Mouse (Mus musculus) midbrain, embryonic 10.5 days (tissue): ENCODE data around the gene Csgalnact2. TPM values are rescaled to one million over a fixed set of nuclear protein-coding genes. Genes with fewer than 3 reads are reported as not detected.

Source experiments
- DNase-seq: peaks from one replicate; pipeline ENCODE4 v3.0.0-alpha.2; 2017; ENCODE audit warnings: low spot score
- H3K27ac ChIP-seq: fragments of 300-500 bp; sonication (generic); replicated peaks from 2 replicates; pipeline ENCODE4 v1.5.1; 2016; ENCODE audit warnings: mild to moderate bottlenecking
- H3K27me3 ChIP-seq: fragments of 300-500 bp; sonication (generic); 2 replicates; pipeline ENCODE4 v1.6.1; 2016; ENCODE audit warnings: low read depth, mild to moderate bottlenecking; ENCODE audit not compliant: poor library complexity, severe bottlenecking
- H3K36me3 ChIP-seq: fragments of 300-500 bp; sonication (generic); 2 replicates; pipeline ENCODE4 v1.6.1; 2016; ENCODE audit warnings: mild to moderate bottlenecking, moderate library complexity
- H3K4me1 ChIP-seq: fragments of 300-500 bp; sonication (generic); 2 replicates; pipeline ENCODE4 v1.6.1; 2016
- H3K4me3 ChIP-seq: fragments of 300-500 bp; sonication (generic); 2 replicates; pipeline ENCODE4 v1.5.1; 2016; ENCODE audit warnings: mild to moderate bottlenecking, moderate library complexity
- H3K9me3 ChIP-seq: fragments of 300-500 bp; sonication (generic); replicated peaks from 2 replicates; pipeline ENCODE4 v1.6.1; 2016; ENCODE audit warnings: mild to moderate bottlenecking
- WGBS: fragments of 180-500 bp; shearing (Covaris S2); methylation state at CpG from one replicate; pipeline ENCODE4 v1.1.7; 2016; 5-methylcytosine and 5-hydroxymethylcytosine counted together
- microRNA-seq: library from miRNA; unstranded; fragments of <30 nt; microRNA quantifications from one replicate; pipeline ENCODE4, GENCODE M21; 2017
- polyA plus RNA-seq: library from polyadenylated mRNA; unstranded; fragments of >200 nt; fragmentation: Nextera tagmentation; extraction: Ambion mirVana; gene quantifications from 2 replicates; pipeline ENCODE4 v1.2.1, GENCODE M21; 2016

Csgalnact2 gene
- polyA plus RNA-seq, 1 experiment from 2014 or later = 6.5 TPM

GRCm38 (mm10) chr6:118066199-118067081, 72.5 kb downstream of the Csgalnact2 start:
- 2% methylated on average over 40 of the region's 40 CpGs for WGBS
- peaks cover 49% of the 10 kb centered on the region for H3K27me3 ChIP-seq
- no peaks in the 10 kb centered on the region for H3K36me3 ChIP-seq
- H3K9me3 ChIP-seq = no peaks in the 10 kb centered on the region
- H3K27ac ChIP-seq = peak overlapping the region; percentile 61
- DNase-seq = peak; percentile 47
- H3K4me3 ChIP-seq = peak overlapping the region; percentile 59
- peaks cover 22% of the 10 kb centered on the region for H3K4me1 ChIP-seq

GRCm38 (mm10) chr6:118065837-118066198, 73.1 kb downstream of the Csgalnact2 start:
- Histone ChIP-seq H3K4me1 (peaks cover 22% of the 10 kb centered on the region), H3K27ac (peak overlapping the region; percentile 61), H3K36me3 (no peaks in the 10 kb centered on the region), H3K4me3 (peak overlapping the region; percentile 59), H3K9me3 (no peaks in the 10 kb centered on the region), H3K27me3 (peaks cover 49% of the 10 kb centered on the region)
- DNase-seq = no peak
- WGBS = 2% methylated on average over 12 of the region's 12 CpGs

GRCm38 (mm10) chr6:118064968-118065530, 73.9 kb downstream of the Csgalnact2 start:
- Histone ChIP-seq H3K27ac (no peak overlapping the region), H3K27me3 (peaks cover 49% of the 10 kb centered on the region), H3K9me3 (no peaks in the 10 kb centered on the region), H3K4me3 (peak overlapping the region; percentile 59), H3K4me1 (peaks cover 22% of the 10 kb centered on the region), H3K36me3 (no peaks in the 10 kb centered on the region)
- DNase-seq = peak; percentile 58
- WGBS = 9% methylated on average over 7 of the region's 7 CpGs

GRCm38 (mm10) chr6:118063266-118063665, 75.7 kb downstream of the Csgalnact2 start:
- H3K27me3 ChIP-seq = peaks cover 45% of the 10 kb centered on the region
- H3K9me3 ChIP-seq = no peaks in the 10 kb centered on the region
- H3K36me3 ChIP-seq = no peaks in the 10 kb centered on the region
- no peak overlapping the region for H3K27ac ChIP-seq
- no peak overlapping the region for H3K4me3 ChIP-seq
- H3K4me1 ChIP-seq = peaks cover 22% of the 10 kb centered on the region
- 81% methylated on average over 5 of the region's 5 CpGs for WGBS
- DNase-seq = no peak

GRCm38 (mm10) chr6:118061266-118061665, 77.7 kb downstream of the Csgalnact2 start:
- 91% methylated on average over 4 of the region's 4 CpGs for WGBS
- Histone ChIP-seq H3K36me3 (no peaks in the 10 kb centered on the region), H3K4me1 (peaks cover 14% of the 10 kb centered on the region), H3K4me3 (no peak overlapping the region), H3K27me3 (peaks cover 25% of the 10 kb centered on the region), H3K27ac (no peak overlapping the region), H3K9me3 (no peaks in the 10 kb centered on the region)
- no peak for DNase-seq

Small RNAs within 50 kb of the gene (microRNA-seq; reads per million reads assigned to microRNA genes)
- gene Mir7044 = not detected

Other genes with a start within 250 kb of the Csgalnact2 start
- gene Hnrnpf, start 238.8 kb downstream of the Csgalnact2 start, polyA plus RNA-seq = 762 and 839 TPM in 2 replicates
- 2.8 and 3.0 TPM in 2 replicates for gene Fxyd4, start 201.4 kb downstream of the Csgalnact2 start, polyA plus RNA-seq
- 0.09 and 0.15 TPM in 2 replicates for gene Rasgef1a, start 127.7 kb downstream of the Csgalnact2 start, polyA plus RNA-seq
- gene Ret, start 58.6 kb upstream of the Csgalnact2 start, polyA plus RNA-seq = 1.2 and 2.1 TPM in 2 replicates